Mouse (Mus musculus) bone marrow, adult 2 months (tissue): ENCODE measurements around the gene Snx9. TPM values are rescaled to one million over a fixed set of nuclear protein-coding genes. Genes with fewer than 3 reads are reported as not detected.

Source experiments
- H3K27ac ChIP-seq: fragments of 200-500 bp; 2 replicates; pipeline ENCODE4 v1.5.1; 2012; ENCODE audit warnings: low read depth, mild to moderate bottlenecking, control low read depth, inconsistent platforms, low read length; ENCODE audit not compliant: control insufficient read depth, poor library complexity, insufficient read depth
- H3K4me1 ChIP-seq: fragments of 200-500 bp; 2 replicates; pipeline ENCODE4 v1.6.1; 2011; ENCODE audit warnings: low read length; ENCODE audit not compliant: control insufficient read depth, insufficient read depth
- H3K4me3 ChIP-seq: fragments of 200-500 bp; replicated peaks from 2 replicates; pipeline ENCODE3; 2011; ENCODE audit warnings: mild to moderate bottlenecking, low read depth, low read length, control low read depth; ENCODE audit not compliant: control insufficient read depth
- CTCF ChIP-seq: fragments of 200-500 bp; IDR thresholded peaks from 2 replicates; pipeline ENCODE4 v1.5.1; 2011; ENCODE audit warnings: low read length, control low read depth; ENCODE audit not compliant: control insufficient read depth, insufficient read depth
- POLR2A ChIP-seq: fragments of 200-500 bp; IDR thresholded peaks from 2 replicates; pipeline ENCODE4 v1.6.1; 2011; ENCODE audit warnings: low read depth, mild to moderate bottlenecking, control low read depth, low read length, borderline replicate concordance; ENCODE audit not compliant: control insufficient read depth
- WGBS: fragments of 180-500 bp; shearing (Covaris S2); methylation state at CpG from one replicate; pipeline ENCODE4 v1.1.7; 2018; 5-methylcytosine and 5-hydroxymethylcytosine counted together
- polyA plus RNA-seq: library from polyadenylated mRNA; stranded (reverse); fragments of >200 nt; gene quantifications from 2 replicates; pipeline ENCODE4 v1.2.4, GENCODE M21; 2011; ENCODE audit warnings: low replicate concordance; ENCODE audit not compliant: missing spikeins, insufficient read depth, insufficient read length

Snx9 gene
- 7.9 and 16.6 TPM in 2 replicates for polyA plus RNA-seq

DNA sequence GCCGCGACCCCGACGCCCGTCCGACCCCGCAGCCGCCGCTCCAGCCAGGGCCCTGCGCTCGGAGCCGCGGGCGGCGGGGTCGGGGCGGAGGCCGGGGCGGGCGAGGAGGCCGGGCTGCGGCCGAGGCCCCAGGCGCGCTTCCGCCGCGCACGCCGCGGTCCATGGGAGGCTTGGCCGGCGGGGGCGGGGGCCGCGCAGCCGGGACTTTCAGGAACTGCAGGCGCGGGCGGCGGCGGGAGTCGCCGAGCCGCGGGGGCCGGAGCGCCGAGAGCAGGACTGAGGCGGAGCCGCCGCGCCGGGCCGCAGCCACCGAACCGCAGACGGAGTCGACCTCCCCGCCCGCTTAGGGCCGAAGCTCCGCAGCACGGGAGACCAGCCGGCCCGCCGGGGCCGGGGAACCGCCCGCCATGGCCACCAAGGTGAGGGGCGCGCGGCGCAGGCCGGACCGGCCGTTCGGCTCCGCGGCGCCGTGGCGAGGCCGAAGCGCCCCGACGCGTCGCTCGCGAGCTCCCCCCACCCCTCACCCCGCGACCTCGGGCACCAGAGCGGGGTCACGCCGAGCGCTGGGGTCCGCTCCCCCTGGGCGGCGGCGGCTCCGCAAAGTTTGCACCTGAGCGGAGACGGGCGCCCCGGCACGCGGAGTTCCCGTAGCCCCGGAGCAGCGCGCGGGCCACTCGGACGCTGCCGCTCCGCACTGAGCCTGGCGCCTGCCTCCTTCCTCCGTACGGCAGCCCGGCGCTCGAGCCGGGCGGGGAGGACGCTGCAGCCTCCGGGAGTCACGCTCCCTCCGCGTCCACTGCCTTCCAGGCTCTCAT is at the start of gene Snx9:
TSS of gene Snx9 (plus strand) at position 202 of the 815 bp plus-strand sequence.
- Histone ChIP-seq H3K4me3 (peak within 1 kb of the TSS; percentile 61), H3K4me1 (peaks cover 1% of the 10 kb centered on the region), H3K27ac (peak within 1 kb of the TSS; percentile 95)
- TF ChIP-seq POLR2A: peak; percentile 34; the same call in 1 of the 2 replicates
- no peak for TF ChIP-seq CTCF
- 3% methylated on average over 131 of the region's 131 CpGs for WGBS

DNA sequence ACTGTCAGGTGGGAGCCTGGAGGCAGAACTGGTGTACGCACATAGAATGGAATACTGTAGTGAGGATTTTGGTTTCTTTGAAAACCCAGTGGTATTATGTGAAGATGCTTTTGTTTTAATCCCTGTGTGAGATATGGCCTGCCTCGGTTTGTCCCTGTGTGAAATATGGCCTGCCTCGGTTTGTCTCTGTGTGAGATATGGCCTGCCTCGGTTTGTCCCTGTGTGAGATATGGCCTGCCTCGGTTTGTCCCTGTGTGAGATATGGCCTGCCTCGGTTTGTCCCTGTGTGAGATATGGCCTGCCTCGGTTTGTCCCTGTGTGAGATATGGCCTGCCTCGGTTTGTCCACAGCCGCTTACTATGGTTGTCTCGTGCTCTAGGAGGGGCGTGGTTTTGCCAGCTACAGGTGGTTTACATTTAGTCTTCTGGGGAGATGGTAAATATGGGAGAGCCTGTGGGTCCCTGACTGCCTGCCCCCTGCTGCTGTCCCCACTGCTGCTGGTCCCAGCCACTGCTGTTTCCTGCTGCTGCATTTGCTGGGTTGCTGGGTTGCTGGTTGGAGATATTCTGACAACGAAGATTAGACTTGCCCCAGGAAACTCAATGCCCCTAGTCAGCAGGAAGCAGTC is 48.9 kb upstream of the Snx9 start:
- 75% methylated on average over 12 of the region's 12 CpGs for WGBS
- no peak overlapping the region for H3K27ac ChIP-seq
- TF ChIP-seq CTCF: no peak
- no peak for TF ChIP-seq POLR2A
- H3K4me3 ChIP-seq: no peak overlapping the region
- peaks cover 2% of the 10 kb centered on the region; the same call in 1 of the 2 replicates for H3K4me1 ChIP-seq

DNA sequence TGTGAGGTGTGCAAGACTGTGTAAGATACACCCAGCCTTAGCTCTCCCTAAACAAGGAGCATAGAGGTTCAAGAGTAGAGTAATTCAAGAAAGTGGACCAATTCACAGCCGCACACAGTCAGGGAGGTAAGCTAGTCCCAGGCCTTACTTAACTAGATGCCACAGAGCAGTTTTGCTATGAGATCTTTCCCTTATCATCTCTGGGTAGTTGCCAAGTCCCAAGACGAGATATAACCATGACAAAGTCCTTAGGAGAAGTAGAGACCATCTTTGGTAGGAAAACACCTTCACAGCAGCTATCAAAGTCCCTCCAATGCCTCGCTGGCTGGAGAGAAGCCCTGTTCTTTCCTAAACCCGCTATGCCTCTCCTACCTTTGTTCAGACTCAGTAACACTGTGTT is 47.5 kb upstream of the Snx9 start:
- Histone ChIP-seq H3K4me1 (peaks cover 7% of the 10 kb centered on the region), H3K27ac (no peak overlapping the region), H3K4me3 (no peak overlapping the region)
- no peak for TF ChIP-seq CTCF
- TF ChIP-seq POLR2A: no peak
- WGBS: 69% methylated on average over 4 of the region's 4 CpGs

DNA sequence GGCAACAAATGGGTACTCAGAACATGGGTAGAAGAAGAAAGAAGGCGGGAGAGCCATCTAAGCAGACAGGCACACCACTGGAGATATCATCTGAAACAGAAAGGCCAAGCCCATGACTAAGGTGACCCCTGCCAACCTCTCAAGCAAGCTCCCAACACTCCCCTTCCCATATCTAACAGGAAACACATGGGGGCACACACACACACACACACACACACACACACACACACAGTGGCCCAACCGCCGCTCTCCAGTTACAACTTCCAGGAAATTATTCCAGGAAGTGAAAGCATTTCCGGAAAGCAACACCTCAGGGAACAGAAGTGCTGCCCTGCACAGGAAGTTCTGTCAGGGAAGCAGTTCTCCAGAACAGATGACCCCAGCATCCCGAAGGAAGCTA is 46.9 kb upstream of the Snx9 start:
- TF ChIP-seq CTCF (no peak), POLR2A (no peak)
- Histone ChIP-seq H3K4me3 (no peak overlapping the region), H3K4me1 (peaks cover 7% of the 10 kb centered on the region), H3K27ac (no peak overlapping the region)
- 31% methylated on average over 5 of the region's 5 CpGs for WGBS

DNA sequence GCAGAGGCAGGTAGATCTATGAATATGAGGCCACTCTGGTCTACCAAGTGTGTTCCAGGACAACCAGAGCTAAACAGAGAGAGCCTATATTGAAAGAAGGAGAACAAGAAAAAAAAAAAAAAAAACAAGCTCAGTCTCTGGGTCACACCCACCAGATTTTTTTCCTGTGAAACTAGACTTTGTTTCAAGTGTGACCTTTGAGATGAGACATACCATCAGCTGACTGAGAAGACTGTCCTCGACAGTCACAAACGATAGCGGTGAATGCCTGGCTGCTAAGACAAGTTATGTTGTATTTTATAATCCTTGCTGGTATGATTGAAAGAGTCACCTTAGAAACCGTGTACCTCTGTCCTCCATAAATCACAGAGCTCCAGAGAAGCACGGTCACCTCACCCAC is 45.8 kb upstream of the Snx9 start:
- TF ChIP-seq CTCF (no peak), POLR2A (no peak)
- Histone ChIP-seq H3K4me3 (no peak overlapping the region), H3K27ac (no peak overlapping the region), H3K4me1 (peaks cover 11% of the 10 kb centered on the region)
- WGBS: 67% methylated on average over 5 of the region's 5 CpGs

DNA sequence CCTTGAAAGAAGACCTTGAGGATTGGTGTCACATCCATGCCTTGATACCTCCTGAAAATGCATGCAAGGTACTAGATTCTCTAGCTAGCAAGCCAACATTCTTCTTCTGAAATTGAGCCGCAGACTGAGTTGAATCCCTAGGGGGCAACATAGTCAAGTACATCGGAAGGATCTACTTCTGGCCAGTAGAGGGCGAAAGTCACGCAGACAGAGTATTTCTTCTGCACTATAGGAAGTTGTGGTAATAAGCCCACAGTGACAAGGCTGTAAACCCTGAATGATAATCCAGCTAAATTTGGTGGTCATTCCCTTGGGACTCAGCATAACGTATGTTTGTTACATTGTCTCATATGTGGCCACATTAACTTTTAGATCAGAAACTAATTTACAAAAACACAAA is 45.3 kb upstream of the Snx9 start:
- TF ChIP-seq POLR2A (no peak), CTCF (peak; percentile 61)
- 0% methylated on average over 5 of the region's 5 CpGs for WGBS
- no peak overlapping the region for H3K4me3 ChIP-seq
- H3K4me1 ChIP-seq: peaks cover 11% of the 10 kb centered on the region
- H3K27ac ChIP-seq: no peak overlapping the region

DNA sequence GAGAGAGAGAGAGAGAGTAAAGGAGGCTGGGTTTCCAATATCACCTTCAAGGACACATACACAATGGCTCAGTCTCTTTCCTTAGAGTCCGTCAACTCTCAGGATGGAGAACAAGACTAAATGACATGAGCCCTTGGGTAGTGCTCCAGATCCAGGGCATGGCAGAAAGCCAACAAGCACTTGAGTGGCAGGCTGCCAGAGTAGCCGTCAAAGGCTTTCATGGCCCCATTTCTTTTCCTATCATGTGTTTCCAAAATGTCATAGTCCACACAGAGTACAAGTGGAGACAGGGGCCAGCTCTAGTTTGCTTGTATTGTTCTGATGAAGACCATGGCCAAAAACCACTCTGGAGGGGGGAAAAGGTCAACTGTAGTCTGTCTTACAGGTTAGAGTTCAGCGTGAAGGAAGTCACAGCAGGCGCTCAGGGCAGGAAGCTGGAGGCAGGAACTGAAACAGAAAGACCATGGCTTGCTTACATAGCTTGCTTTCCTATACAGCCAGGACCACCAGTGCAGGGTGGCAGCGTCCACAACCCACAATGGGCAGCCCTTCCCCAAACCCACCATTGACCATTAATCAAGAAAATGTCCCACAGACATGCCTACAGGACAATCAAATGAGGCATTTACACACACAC is 43.9 kb upstream of the Snx9 start:
- H3K27ac ChIP-seq: no peak overlapping the region
- peaks cover 17% of the 10 kb centered on the region for H3K4me1 ChIP-seq
- 54% methylated on average over 5 of the region's 5 CpGs for WGBS
- H3K4me3 ChIP-seq: no peak overlapping the region
- TF ChIP-seq POLR2A: no peak
- no peak for TF ChIP-seq CTCF

DNA sequence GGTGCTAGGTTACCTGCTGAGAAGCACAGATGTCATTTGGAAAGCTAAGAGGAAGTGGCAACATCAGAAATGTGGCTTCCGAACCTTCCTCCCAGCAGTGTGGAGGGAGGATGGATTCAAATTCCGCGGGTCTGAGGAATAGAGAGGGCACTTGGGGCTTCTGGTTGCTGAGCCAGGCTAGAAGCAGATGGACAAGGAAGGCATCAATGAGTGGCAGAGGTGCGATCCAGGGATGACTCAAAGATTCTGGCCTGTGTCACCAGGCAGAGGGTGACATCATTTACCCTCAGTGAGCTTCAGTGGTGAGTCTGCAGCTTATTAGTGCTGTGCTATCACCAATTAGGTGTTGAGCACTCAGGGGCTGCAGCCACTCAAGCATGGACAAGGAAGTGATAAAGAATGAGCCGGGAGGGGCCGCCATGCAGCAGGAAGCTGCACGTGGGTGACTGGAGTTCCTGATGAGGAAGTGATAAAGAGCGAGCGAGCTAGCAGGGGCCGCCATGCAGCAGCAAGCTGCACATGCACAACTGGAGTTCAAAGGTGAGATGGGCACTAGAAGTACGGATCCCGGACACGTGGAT is 42.8 kb upstream of the Snx9 start:
- TF ChIP-seq CTCF (no peak), POLR2A (peak; percentile 42; the same call in 1 of the 2 replicates)
- peaks cover 18% of the 10 kb centered on the region for H3K4me1 ChIP-seq
- H3K4me3 ChIP-seq: no peak overlapping the region
- peak overlapping the region; percentile 21 for H3K27ac ChIP-seq
- 8% methylated on average over 13 of the region's 13 CpGs for WGBS
